Mouse (Mus musculus): ENCODE data around the gene Strip2.

The Strip2 gene

GRCm38 (mm10) chr6:30009204-30009603 is 92.4 kb downstream of the Strip2 start:
- DNase-seq (ENCODE audit: low read depth) = no peak
